Mouse (Mus musculus) stomach, embryonic 16.5 days (tissue): ENCODE measurements around the gene Col5a1. TPM values are rescaled to one million over a fixed set of nuclear protein-coding genes. Genes with fewer than 3 reads are reported as not detected.
A peak's percentile ranks its signal among the peaks of the same experiment; 100 is the strongest.

Source experiments
- ATAC-seq: fragments of 200-750 bp; cut with Nextera tagmentation; 2 replicates; pipeline ENCODE4 v1.8.0; 2017; ENCODE audit warnings: moderate number of reproducible peaks, moderate TSS enrichment; ENCODE audit not compliant: insufficient read depth, low FRiP score
- H3K27ac ChIP-seq: fragments of 300-500 bp; sonication (generic); 2 replicates; pipeline ENCODE4 v1.5.1; 2014; ENCODE audit warnings: low read length
- H3K27me3 ChIP-seq: fragments of 300-500 bp; sonication (generic); 2 replicates; pipeline ENCODE4 v1.6.1; 2014; ENCODE audit warnings: low read length, control low read depth, mixed read lengths; ENCODE audit not compliant: control insufficient read depth, insufficient read depth
- H3K36me3 ChIP-seq: fragments of 300-500 bp; sonication (generic); 2 replicates; pipeline ENCODE4 v1.6.1; 2014; ENCODE audit warnings: low read length; ENCODE audit not compliant: control insufficient read depth, insufficient read depth
- H3K4me1 ChIP-seq: fragments of 300-500 bp; sonication (generic); 2 replicates; pipeline ENCODE4 v1.6.1; 2014; ENCODE audit warnings: low read length, control low read depth, mixed read lengths; ENCODE audit not compliant: control insufficient read depth, insufficient read depth
- H3K4me2 ChIP-seq: fragments of 300-500 bp; sonication (generic); 2 replicates; pipeline ENCODE4 v1.6.1; 2014; ENCODE audit warnings: low read depth, low read length, mixed read lengths
- H3K4me3 ChIP-seq: fragments of 300-500 bp; sonication (generic); replicated peaks from 2 replicates; pipeline ENCODE4 v1.5.1; 2014; ENCODE audit warnings: mild to moderate bottlenecking, low read length
- H3K9ac ChIP-seq: fragments of 300-500 bp; sonication (generic); 2 replicates; pipeline ENCODE4 v1.6.1; 2014; ENCODE audit warnings: low read length
- H3K9me3 ChIP-seq: fragments of 300-500 bp; sonication (generic); replicated peaks from 2 replicates; pipeline ENCODE4 v1.6.1; 2016; ENCODE audit warnings: low read length, control low read depth; ENCODE audit not compliant: control insufficient read depth
- WGBS: fragments of 180-500 bp; shearing (Covaris S2); extraction: QIAGEN DNeasy Blood & Tissue Kit; methylation state at CpG from one replicate; pipeline ENCODE4 v1.1.7; 2014; 5-methylcytosine and 5-hydroxymethylcytosine counted together
- polyA plus RNA-seq: library from polyadenylated mRNA; unstranded; fragments of >200 nt; fragmentation: Nextera tagmentation; extraction: Ambion mirVana; gene quantifications from 2 replicates; pipeline ENCODE4 v1.2.1, GENCODE M21; 2015

Gene Col5a1
- polyA plus RNA-seq, 1 experiment from 2014 or later, result 146 TPM

DNA sequence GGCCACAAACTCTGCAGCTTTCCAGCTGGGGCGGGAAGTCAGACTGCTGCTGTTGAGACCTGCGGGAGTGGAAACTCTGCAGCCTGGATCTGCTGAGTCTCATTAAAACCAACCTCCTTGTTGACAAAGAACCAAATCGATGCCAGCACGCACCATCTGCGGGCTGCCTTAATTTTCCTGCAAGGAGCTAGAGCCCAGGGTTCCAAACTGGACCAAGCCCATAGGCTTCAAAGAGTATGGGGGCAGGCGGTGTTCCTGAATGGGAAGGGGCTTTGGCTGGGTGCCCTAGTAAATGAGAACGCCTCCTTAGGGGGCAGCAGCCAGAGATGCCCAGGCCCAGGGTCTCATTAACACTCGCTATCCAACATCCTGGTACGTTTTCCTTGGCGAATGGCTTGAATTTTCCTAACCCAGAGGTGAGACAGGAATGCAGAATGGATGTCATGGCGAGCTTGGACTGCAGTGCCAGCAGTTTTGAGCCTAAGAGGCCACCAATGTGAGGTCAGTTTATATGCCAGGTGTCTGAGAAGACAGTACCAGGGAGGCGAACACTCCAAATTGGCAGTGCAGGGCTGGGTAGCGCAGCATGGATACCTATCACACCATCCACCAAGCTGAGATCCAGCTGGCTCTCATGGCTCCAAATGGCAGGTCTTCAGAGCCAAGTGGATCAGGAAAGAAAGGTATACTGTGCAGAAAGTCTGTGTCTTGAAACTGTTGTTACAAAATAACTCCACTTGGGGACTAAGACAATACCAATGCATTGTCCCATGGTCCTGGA is 9.3 kb upstream of the Col5a1 start:
- Histone ChIP-seq H3K4me2 (no peak overlapping the region), H3K9me3 (no peaks in the 10 kb centered on the region), H3K27ac (no peak overlapping the region), H3K9ac (no peak overlapping the region), H3K27me3 (no peaks in the 10 kb centered on the region), H3K4me1 (peaks cover 4% of the 10 kb centered on the region; the same call in 1 of the 2 replicates), H3K36me3 (no peaks in the 10 kb centered on the region), H3K4me3 (no peak overlapping the region)
- ATAC-seq, result no peak
- WGBS, result 82% methylated on average over 13 of the region's 13 CpGs

DNA sequence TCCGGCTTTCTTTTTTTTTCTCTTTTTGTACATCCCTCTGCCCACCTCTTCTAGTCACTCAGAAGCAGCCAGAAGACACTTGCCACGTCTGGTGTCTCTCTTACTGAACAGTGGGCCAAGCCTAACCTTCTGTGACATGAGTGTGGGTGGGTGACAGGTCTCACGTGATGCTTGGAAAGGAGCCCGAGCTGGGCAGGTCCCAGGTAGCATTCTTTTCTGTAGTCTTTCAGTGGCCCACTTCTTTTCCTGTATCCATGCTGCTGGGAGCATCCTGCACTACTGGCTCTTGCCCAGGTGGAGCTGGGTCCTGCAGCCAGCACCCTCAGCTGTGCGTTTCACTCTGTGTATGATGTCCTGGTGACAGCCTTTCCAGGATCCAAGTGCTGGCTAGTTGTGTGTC is 8.2 kb upstream of the Col5a1 start:
- no peak overlapping the region for H3K4me2 ChIP-seq
- no peaks in the 10 kb centered on the region for H3K27me3 ChIP-seq
- H3K4me1 ChIP-seq, result peaks cover 4% of the 10 kb centered on the region; the same call in 1 of the 2 replicates
- H3K4me3 ChIP-seq, result no peak overlapping the region
- no peak overlapping the region for H3K27ac ChIP-seq
- 79% methylated on average over 5 of the region's 5 CpGs for WGBS
- ATAC-seq, result no peak
- H3K9ac ChIP-seq, result no peak overlapping the region
- no peaks in the 10 kb centered on the region for H3K36me3 ChIP-seq
- H3K9me3 ChIP-seq, result no peaks in the 10 kb centered on the region

DNA sequence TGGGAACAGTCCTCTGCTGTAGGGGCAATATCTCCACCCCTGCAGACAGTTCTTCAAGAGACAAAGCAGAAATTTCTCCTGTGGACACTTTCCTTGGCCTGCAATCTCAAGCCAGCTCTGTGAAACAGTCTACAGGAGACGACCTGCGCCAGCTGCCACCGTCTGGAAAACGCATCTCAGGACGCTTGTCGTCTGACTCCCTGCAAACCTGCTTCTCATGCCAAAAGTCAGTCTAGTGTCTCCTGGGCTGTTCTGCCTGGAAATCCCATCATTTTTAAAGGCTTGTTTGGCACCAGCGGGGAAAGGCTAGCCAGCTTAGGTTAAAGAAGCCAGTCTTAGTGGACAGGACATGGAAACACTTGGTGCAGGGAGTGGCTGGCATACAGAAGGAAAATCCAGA is 2.9 kb upstream of the Col5a1 start:
- Histone ChIP-seq H3K4me1 (peaks cover 12% of the 10 kb centered on the region), H3K27ac (no peak overlapping the region), H3K27me3 (no peaks in the 10 kb centered on the region), H3K4me2 (no peak overlapping the region), H3K36me3 (no peaks in the 10 kb centered on the region), H3K9me3 (no peaks in the 10 kb centered on the region), H3K9ac (no peak overlapping the region), H3K4me3 (no peak overlapping the region)
- WGBS, result 72% methylated on average over 7 of the region's 7 CpGs
- no peak for ATAC-seq

GRCm38 (mm10) chr2:27885456-27886147 is 623 bp upstream of the Col5a1 start:
- H3K9ac ChIP-seq, result peak overlapping the region; percentile 89
- peaks cover 25% of the 10 kb centered on the region for H3K4me1 ChIP-seq
- H3K27ac ChIP-seq, result peak overlapping the region; percentile 92
- WGBS, result 6% methylated on average over 12 of the region's 12 CpGs
- H3K4me2 ChIP-seq, result peak overlapping the region; percentile 74
- peak; percentile 81 for ATAC-seq
- no peaks in the 10 kb centered on the region for H3K27me3 ChIP-seq
- H3K4me3 ChIP-seq, result peak overlapping the region; percentile 71
- H3K36me3 ChIP-seq, result no peaks in the 10 kb centered on the region
- no peaks in the 10 kb centered on the region for H3K9me3 ChIP-seq

DNA sequence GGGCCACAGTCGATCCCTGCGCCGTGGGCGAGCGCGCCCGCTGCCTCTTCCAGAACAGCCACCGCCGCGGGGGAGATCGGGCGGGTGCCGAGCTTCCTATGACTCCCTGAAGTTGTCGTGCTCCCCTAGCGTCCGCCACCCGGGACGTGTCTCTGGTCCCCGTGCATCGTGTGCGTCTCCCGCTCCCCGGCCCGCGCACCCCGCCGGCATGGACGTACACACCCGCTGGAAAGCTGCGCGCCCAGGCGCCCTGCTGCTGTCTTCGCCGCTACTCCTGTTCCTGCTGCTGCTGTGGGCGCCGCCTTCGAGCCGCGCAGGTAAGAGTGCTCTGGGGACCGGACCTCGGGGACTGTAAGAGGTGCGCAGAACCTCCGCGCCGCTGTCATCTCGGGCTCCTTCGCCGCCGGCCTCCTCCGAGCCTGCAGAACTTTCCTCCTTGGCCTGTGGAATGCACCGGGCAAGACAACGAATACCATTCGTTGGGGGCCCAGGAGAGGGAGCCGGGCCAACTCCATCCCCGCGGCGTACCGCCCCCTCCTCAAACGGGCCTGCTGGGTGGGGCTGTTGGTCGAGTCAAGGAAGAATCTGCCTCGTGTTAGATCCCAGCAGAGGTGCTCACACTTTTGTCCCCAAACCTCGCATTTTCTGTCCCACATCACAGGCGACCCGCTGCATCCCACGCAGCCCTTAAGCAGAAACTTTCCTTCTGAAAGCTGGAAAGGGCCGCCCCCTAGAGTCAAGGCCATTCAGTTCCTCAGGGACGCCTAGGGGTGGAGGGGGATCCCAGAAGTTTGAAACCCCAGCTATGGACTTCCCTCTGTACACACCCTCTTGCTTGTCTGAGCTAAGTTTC is 609 bp downstream of the Col5a1 start:
- Histone ChIP-seq H3K4me1 (peaks cover 25% of the 10 kb centered on the region), H3K27ac (peak overlapping the region; percentile 94), H3K4me3 (peak overlapping the region; percentile 71), H3K27me3 (no peaks in the 10 kb centered on the region), H3K36me3 (no peaks in the 10 kb centered on the region), H3K4me2 (peak overlapping the region; percentile 74), H3K9ac (peak overlapping the region; percentile 89), H3K9me3 (no peaks in the 10 kb centered on the region)
- WGBS, result under 1% methylated on average over 62 of the region's 67 CpGs
- peak; percentile 11; the same call in 1 of the 2 replicates for ATAC-seq

DNA sequence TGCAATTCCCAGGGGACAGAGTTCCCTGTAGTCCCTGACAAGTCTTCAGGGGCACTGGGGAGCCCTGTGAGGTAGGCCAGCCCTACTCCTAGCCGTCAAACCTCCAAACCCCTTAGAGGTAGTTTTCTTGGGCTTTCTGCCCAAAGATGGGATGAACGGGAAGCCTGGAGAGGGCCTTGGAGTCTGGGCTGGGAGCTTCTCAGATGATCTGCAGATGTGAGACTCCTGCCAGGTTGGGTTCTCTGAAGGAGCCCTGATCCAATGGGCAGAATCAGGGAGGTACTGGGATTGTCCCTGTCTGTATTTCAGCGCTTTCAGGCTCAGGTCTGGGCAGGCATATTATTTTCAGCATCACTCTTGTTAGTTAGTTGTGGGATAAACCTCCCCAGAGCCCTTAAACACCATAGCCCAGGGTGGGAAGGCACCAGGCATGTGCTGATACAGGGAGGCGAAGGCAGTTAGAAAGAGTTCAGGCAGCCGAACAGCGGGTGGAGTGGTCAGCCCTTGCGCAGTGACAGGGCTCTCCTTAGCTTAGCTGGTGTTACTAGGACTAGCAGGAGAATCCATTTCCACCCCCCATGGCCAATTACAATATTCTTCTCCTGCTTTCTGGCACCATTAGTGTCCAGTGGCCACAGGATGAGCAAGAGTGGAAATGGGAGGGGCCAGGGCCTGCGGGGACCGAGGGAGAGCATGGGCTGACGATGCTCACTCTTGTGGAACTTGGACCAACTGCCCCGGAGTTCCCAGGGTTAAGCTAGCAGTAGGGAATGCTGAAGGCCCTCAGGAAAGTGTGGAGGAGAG is 1.4 kb downstream of the Col5a1 start:
- H3K4me1 ChIP-seq, result peaks cover 25% of the 10 kb centered on the region
- H3K27ac ChIP-seq, result peak overlapping the region; percentile 94
- no peak for ATAC-seq
- H3K36me3 ChIP-seq, result no peaks in the 10 kb centered on the region
- whole genome bisulfite sequencing, result 19% methylated on average over 11 of the region's 11 CpGs
- peak overlapping the region; percentile 71 for H3K4me3 ChIP-seq
- H3K9ac ChIP-seq, result peak overlapping the region; percentile 89
- H3K27me3 ChIP-seq, result no peaks in the 10 kb centered on the region
- no peaks in the 10 kb centered on the region for H3K9me3 ChIP-seq
- H3K4me2 ChIP-seq, result peak overlapping the region; percentile 74

- Histone ChIP-seq H3K4me3 (peak overlapping the region; percentile 71), H3K27ac (peak overlapping the region; percentile 94), H3K9me3 (no peaks in the 10 kb centered on the region), H3K4me2 (peak overlapping the region; percentile 74), H3K4me1 (peaks cover 25% of the 10 kb centered on the region), H3K27me3 (no peaks in the 10 kb centered on the region), H3K36me3 (no peaks in the 10 kb centered on the region), H3K9ac (peak overlapping the region; percentile 89)
- whole genome bisulfite sequencing, result 13% methylated on average over 10 of the region's 10 CpGs
- ATAC-seq, result peak; percentile 27
These were observed 2.6 kb downstream of the Col5a1 start for GRCm38 (mm10) chr2:27888603-27889545.
